Mouse (Mus musculus) embryonic facial prominence, embryonic 12.5 days (tissue): ENCODE data around the gene Il23r. TPM values are rescaled to one million over a fixed set of nuclear protein-coding genes. Genes with fewer than 3 reads are reported as not detected.

Experiments used
- ATAC-seq: fragments of 200-750 bp; cut with Nextera tagmentation; 2 replicates; pipeline ENCODE4 v1.8.0; 2017; ENCODE audit not compliant: insufficient number of reproducible peaks, insufficient read depth, low FRiP score, low TSS enrichment
- H3K27ac ChIP-seq: fragments of 300-500 bp; sonication (generic); 2 replicates; pipeline ENCODE4 v1.5.1; 2016; ENCODE audit warnings: mild to moderate bottlenecking
- H3K27me3 ChIP-seq: fragments of 300-500 bp; sonication (generic); 2 replicates; pipeline ENCODE4 v1.6.1; 2016; ENCODE audit warnings: mild to moderate bottlenecking, moderate library complexity
- H3K36me3 ChIP-seq: fragments of 300-500 bp; sonication (generic); 2 replicates; pipeline ENCODE4 v1.6.1; 2016; ENCODE audit warnings: mild to moderate bottlenecking
- H3K4me1 ChIP-seq: fragments of 300-500 bp; sonication (generic); 2 replicates; pipeline ENCODE4 v1.6.1; 2016
- H3K4me2 ChIP-seq: fragments of 300-500 bp; sonication (generic); replicated peaks from 2 replicates; pipeline ENCODE4 v1.6.1; 2016; ENCODE audit warnings: mild to moderate bottlenecking, moderate library complexity
- H3K4me3 ChIP-seq: fragments of 300-500 bp; sonication (generic); 2 replicates; pipeline ENCODE4 v1.5.1; 2016; ENCODE audit warnings: mild to moderate bottlenecking
- H3K9ac ChIP-seq: fragments of 300-500 bp; sonication (generic); 2 replicates; pipeline ENCODE4 v1.6.1; 2016; ENCODE audit warnings: mild to moderate bottlenecking, moderate library complexity
- H3K9me3 ChIP-seq: fragments of 300-500 bp; sonication (generic); 2 replicates; pipeline ENCODE4 v1.6.1; 2016; ENCODE audit warnings: mild to moderate bottlenecking, moderate library complexity
- whole genome bisulfite sequencing: fragments of 180-500 bp; shearing (Covaris S2); methylation state at CpG from one replicate; pipeline ENCODE4 v1.1.7; 2016; 5-methylcytosine and 5-hydroxymethylcytosine counted together
- polyA plus RNA-seq: library from polyadenylated mRNA; unstranded; fragments of >200 nt; fragmentation: Nextera tagmentation; extraction: Ambion mirVana; gene quantifications from 2 replicates; pipeline ENCODE4 v1.2.1, GENCODE M21; 2016

The Il23r gene
- polyA plus RNA-seq, 1 experiment from 2014 or later: not detected

DNA sequence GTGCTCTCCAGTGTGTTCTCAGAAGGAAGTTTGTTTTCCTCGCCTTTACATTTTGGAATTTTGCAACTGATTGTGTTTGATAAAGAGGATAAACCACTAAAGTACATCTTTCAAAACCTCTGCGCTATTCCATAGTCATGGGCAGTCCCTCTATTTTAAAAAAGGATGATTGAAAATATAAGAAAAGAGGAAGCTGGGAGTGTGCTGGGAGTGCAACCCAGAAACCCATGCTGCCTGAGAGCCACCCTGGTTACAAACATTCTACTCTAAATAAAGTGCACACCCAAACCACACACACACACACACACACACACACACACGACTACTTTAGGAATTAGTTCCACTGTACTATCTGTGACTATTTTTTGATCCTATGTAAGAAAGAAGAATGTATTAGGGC lies 75.1 kb downstream of the Il23r start:
- H3K9me3 ChIP-seq: no peaks in the 10 kb centered on the region
- H3K27ac ChIP-seq: no peak overlapping the region
- WGBS: 83% methylated on average over 3 of the region's 3 CpGs
- no peaks in the 10 kb centered on the region for H3K36me3 ChIP-seq
- no peak for ATAC-seq
- H3K27me3 ChIP-seq: no peaks in the 10 kb centered on the region
- no peak overlapping the region for H3K4me3 ChIP-seq
- H3K9ac ChIP-seq: no peak overlapping the region
- no peaks in the 10 kb centered on the region for H3K4me1 ChIP-seq
- no peak overlapping the region for H3K4me2 ChIP-seq

DNA sequence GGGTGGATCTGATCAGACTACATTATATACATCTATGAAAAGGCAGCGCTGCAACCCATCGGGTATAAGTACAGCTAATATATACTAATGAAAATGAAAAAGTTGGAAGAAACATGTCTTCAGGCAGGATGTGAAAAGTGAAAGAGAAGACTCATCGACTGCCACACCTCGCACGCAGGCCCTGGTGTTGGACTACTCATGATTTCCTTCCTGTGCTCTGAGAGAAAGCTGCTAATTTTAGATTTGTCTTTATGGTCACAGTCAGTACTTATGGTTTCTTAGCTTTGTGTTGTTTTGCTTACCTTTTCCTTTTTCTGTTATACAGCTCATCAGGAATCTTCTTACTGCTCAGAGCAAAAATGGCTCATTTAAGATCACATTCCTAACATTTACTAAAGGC lies 76.4 kb downstream of the Il23r start:
- Histone ChIP-seq H3K27me3 (no peaks in the 10 kb centered on the region), H3K4me3 (no peak overlapping the region), H3K27ac (no peak overlapping the region), H3K9me3 (no peaks in the 10 kb centered on the region), H3K4me1 (no peaks in the 10 kb centered on the region), H3K9ac (no peak overlapping the region), H3K4me2 (no peak overlapping the region), H3K36me3 (no peaks in the 10 kb centered on the region)
- ATAC-seq: no peak
- WGBS: 97% methylated on average over 5 of the region's 5 CpGs

DNA sequence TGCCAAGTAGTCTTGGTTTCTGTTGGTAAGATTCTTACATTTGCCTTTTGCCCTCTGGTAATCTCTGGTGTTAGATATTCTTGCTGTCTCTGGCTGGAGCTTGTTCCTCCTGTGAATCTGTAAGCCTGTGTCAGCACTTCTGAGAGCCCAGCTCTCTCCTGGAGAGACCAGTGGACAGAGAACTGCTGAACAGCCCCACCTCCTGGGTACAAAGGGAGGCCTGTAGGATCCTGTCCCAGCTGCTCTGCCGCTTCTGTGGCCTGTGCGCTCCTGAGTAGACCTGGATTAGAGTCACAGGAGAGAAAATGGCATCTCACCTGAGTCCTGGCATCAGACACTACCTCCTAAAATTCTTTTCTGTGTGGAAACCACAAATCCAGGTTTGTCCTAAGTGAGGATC lies 78.3 kb downstream of the Il23r start:
- H3K4me2 ChIP-seq: no peak overlapping the region
- H3K9ac ChIP-seq: no peak overlapping the region
- no peaks in the 10 kb centered on the region for H3K27me3 ChIP-seq
- no peaks in the 10 kb centered on the region for H3K36me3 ChIP-seq
- H3K4me1 ChIP-seq: no peaks in the 10 kb centered on the region
- ATAC-seq: no peak
- no peaks in the 10 kb centered on the region for H3K9me3 ChIP-seq
- WGBS: 64% methylated on average over 2 of the region's 2 CpGs
- no peak overlapping the region for H3K27ac ChIP-seq
- H3K4me3 ChIP-seq: no peak overlapping the region

DNA sequence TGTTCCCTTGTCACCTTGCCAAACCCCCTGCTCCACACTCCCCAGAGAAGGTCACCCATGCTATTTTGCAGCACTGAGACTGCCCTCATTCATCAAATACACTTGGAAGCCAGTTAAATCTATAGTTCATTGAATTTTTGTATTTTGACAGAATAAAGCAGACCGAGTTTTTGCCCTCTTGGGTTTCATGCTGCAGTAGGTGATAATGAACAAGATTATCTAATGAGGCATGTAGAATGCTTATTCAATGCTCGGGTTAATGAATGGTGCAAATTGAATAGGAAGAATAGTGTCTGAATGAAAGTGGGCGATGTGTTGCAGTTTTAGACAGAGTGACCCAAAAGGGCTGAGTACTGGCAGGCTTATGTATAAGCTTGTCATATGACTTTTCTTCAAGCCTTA lies 86.4 kb downstream of the Il23r start:
- no peaks in the 10 kb centered on the region for H3K36me3 ChIP-seq
- no peak overlapping the region for H3K27ac ChIP-seq
- no peak for ATAC-seq
- H3K27me3 ChIP-seq: no peaks in the 10 kb centered on the region
- H3K9ac ChIP-seq: no peak overlapping the region
- WGBS: 84% methylated on average over 3 of the region's 3 CpGs
- no peaks in the 10 kb centered on the region for H3K9me3 ChIP-seq
- H3K4me2 ChIP-seq: no peak overlapping the region
- H3K4me3 ChIP-seq: no peak overlapping the region
- H3K4me1 ChIP-seq: no peaks in the 10 kb centered on the region

DNA sequence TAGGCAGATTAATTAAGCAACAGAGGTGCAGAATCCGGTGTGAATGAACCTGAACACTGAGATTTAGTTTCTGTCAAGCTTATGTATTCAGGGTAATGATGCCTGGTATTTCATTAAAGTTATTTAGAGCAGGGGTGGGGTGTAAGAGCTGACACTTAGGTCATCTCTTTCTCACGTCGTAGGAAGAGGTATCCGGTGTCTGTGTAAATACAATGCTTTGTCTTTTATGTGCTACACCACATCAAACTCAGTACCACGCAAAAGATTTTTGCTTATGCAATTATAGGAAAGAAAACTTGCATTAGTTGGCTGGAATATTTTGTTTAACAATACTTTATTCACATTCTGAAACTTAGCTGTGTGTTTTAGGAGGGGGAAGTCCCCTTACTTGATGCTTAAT lies 92.1 kb downstream of the Il23r start:
- no peaks in the 10 kb centered on the region for H3K27me3 ChIP-seq
- no peaks in the 10 kb centered on the region for H3K4me1 ChIP-seq
- H3K4me2 ChIP-seq: no peak overlapping the region
- H3K36me3 ChIP-seq: no peaks in the 10 kb centered on the region
- no peak for ATAC-seq
- no peak overlapping the region for H3K4me3 ChIP-seq
- no peak overlapping the region for H3K9ac ChIP-seq
- no peaks in the 10 kb centered on the region for H3K9me3 ChIP-seq
- no peak overlapping the region for H3K27ac ChIP-seq
- WGBS: 72% methylated on average over 5 of the region's 5 CpGs

DNA sequence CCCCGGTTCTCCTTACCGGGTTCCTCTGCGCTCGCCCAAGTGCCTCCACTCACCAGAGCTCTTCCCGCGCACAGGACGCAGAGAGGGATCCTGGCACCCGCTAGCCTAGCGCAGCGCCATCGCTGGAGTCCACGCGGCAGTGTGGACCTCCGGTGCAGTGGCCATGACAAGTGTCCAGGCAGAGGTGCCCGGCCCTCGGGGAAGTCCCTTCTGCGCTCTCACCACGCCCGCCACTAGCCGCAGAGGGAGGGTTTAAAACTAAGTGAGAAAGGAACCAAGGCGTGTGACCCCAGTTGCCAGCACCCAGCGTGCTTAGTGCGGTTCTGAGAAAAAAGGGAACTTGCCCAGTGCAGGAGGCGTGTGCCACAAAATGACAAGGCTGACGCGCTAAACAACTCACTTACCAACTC lies 115.7 kb downstream of the Il23r start, which contains the start of gene Il12rb2:
Il12rb2 (minus strand) TSS at position 207 of the 410 bp plus-strand sequence.
- Histone ChIP-seq H3K4me2 (peak within 1 kb of the TSS; percentile 50), H3K9ac (no peak within 1 kb of the TSS; the same call in 1 of the 2 replicates)
- WGBS: 2% methylated on average over 26 of the region's 26 CpGs

More for the DNA sequence above, 115.7 kb downstream of the Il23r start, which contains the start of gene Il12rb2:
- Histone ChIP-seq H3K4me1 (no peaks in the 10 kb centered on the region), H3K27ac (no peak within 1 kb of the TSS), H3K27me3 (peaks cover 16% of the 10 kb centered on the region), H3K9me3 (no peaks in the 10 kb centered on the region), H3K36me3 (no peaks in the 10 kb centered on the region), H3K4me3 (peak within 1 kb of the TSS; percentile 26)
- no peak for ATAC-seq

Other genes starting within 250 kb of the Il23r start
- gene Il12rb2, start 115.7 kb downstream of the Il23r start, polyA plus RNA-seq: 0.14 TPM in 1 of 2 replicates, not detected in the other
- 18.0 and 18.7 TPM in 2 replicates for gene Tacstd2, start 43.9 kb upstream of the Il23r start, polyA plus RNA-seq